Mouse (Mus musculus) kidney, adult 8-10 months (tissue): ENCODE measurements around the gene Srcin1.

ENCODE experiments used
- DNase-seq, 2 experiments: peaks; one replicate each; pipeline ENCODE4 v3.0.0; 2022

The Srcin1 gene

GRCm38 (mm10) chr11:97461307-97461820 is 114.6 kb downstream of the Srcin1 start:
- DNase-seq, result no peak
